Mouse (Mus musculus) gastrocnemius, adult 8-10 months (tissue): ENCODE results near the gene Ffar4. TPM values are rescaled to one million over a fixed set of nuclear protein-coding genes. Genes with fewer than 3 reads are reported as not detected.

Experiments used
- DNase-seq, 2 experiments: peaks; one replicate each; pipeline ENCODE4 v3.0.0; 2022; ENCODE audit warnings: low spot score in 2 of 2
- total RNA-seq, 4 experiments: library from RNA; stranded (reverse); gene quantifications; 2 replicates each; pipeline ENCODE4 v1.2.4; 2022

The Ffar4 gene
- under 1 TPM in 2 of 4 experiments, not detected in 2; 0.35 to 0.54 TPM for total RNA-seq

DNA sequence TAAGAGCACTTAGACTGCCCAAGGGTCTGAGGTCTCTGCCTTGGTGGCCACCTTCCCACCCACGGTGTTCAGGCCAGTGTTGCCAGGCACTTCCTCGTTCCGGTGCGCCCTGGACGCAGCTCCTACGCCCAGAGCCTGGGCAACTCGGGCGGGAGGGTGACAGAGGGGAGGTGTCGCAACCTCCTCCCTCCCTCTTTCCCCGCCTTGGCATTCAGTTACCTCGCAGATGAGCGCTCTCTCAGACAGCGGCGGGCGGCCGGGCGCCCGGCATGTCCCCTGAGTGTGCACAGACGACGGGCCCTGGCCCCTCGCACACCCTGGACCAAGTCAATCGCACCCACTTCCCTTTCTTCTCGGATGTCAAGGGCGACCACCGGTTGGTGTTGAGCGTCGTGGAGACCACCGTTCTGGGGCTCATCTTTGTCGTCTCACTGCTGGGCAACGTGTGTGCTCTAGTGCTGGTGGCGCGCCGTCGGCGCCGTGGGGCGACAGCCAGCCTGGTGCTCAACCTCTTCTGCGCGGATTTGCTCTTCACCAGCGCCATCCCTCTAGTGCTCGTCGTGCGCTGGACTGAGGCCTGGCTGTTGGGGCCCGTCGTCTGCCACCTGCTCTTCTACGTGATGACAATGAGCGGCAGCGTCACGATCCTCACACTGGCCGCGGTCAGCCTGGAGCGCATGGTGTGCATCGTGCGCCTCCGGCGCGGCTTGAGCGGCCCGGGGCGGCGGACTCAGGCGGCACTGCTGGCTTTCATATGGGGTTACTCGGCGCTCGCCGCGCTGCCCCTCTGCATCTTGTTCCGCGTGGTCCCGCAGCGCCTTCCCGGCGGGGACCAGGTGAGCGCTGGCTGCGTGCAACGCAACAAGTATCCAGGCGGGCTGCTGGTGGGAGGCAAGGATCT is at the start of gene Ffar4:
Gene Ffar4, plus strand, starts transcription at position 214 of the 901 bp plus-strand sequence.
- no peak for DNase-seq

- no peak for DNase-seq
These were observed 47.2 kb upstream of the Ffar4 start for GRCm38 (mm10) chr19:38049686-38050085.

DNA sequence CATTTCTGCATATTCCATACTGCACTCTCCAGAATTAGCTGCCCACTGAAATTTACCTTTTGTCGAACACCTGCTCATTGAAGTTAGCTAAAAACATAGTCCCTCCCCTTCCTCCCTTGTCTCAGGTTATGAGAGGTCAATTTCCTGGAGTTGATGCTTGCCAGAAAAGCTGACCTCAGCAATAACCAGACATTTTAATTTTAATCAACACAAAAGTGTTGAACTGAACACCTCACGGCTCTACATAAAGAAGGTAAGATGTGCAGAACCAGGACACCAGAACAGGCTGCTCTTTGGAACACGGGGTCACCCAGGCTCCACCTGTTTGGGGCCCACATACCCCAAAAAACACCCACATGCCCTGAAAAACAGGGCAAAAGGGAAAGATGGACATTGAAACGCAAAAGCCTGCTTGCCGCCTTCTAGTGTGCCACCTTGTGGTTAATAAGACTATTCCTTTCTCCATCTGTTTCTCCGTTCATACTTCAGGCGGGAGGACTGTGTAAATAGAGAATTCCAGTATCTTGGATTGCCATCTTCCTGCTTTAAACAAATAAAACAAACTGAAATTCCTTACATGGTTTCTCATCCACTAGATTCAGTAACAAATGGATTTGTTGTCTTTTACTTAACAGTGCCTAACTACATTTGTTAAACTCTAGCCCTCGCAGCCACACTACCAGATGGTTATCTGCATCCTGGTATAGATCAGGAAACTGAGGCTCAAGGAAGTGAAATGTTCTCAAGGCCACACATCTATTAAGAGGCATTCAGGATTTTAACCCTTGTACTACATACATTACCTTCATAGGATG is 43.4 kb upstream of the Ffar4 start:
- DNase-seq, result no peak

DNA sequence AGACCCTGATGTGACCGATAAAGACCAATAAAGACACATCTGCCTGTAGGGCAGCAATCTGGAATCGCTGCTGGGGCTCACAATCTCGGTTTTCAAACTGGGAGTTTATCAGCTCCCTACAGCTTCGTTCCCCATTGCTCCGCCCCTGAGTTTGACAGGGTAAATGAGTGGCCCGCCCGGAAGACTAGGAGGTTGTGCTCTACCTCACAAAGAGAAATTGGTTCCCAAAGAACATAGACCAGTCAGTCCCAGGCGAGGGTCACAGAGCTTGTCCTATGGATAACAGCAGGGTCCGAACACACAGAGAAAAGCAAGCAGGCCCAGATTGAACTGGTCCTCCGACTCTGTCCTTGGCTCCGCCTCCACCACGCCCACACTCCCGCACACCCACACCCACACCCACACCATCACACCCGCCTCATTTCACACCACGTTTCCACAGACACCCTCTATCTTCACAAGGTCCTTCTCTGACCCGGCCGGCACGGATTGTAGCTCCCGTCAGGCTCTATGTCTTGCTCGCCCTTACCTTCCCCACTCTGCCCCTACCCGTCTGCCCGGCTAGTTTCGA is 42.6 kb upstream of the Ffar4 start:
- peak in 1 of 2 experiments; percentile 69 for DNase-seq

DNA sequence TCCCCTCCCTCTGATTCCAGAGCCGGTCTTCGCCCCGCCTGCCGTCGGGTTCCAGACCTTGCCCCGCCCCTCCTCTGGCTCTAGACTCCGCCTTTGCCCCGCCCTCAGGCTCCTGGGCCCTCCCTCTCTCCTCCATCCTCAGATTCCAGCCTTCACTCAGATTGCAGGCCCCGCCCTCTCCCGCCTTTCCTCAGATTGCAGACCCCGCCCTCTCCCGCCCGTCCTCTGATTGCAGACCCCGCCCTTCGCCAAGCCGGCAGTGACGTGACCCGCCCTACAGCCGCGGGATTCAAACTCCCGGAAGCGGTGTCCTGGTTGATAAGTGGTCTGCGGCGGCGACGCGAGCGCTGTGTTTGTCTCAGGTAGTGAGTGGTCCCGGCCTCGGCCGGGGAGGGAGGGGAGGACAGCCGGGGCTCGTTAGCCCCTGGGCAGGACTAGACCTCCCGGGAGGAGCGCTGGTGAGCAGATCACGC is 42.1 kb upstream of the Ffar4 start, which contains the start of gene Cep55:
Gene Cep55, plus strand, starts transcription at position 292 of the 473 bp plus-strand sequence.
- peak; percentile 87 to 92 for DNase-seq

GRCm38 (mm10) chr19:38055798-38056197 is 41.1 kb upstream of the Ffar4 start:
- no peak for DNase-seq

DNA sequence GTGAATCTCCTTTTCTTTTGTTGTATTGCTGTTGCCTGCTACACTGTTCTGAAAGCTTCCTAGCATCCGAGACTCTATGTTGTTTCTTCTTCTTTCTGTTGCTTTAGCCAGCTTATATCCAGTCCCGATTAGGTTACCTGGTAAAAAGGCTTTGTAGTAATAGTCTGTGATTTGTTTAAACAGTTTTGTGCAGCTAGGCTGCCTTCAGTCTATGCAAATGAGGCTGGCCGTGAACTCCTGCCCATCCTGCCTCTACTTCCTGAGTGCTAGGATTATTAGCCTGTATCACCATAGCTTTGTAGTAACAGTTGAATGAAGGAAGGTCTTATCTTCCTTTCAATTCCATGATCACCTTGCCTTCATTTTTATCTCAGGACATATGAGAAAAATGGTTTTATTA is 40.6 kb upstream of the Ffar4 start:
- DNase-seq, result no peak

DNA sequence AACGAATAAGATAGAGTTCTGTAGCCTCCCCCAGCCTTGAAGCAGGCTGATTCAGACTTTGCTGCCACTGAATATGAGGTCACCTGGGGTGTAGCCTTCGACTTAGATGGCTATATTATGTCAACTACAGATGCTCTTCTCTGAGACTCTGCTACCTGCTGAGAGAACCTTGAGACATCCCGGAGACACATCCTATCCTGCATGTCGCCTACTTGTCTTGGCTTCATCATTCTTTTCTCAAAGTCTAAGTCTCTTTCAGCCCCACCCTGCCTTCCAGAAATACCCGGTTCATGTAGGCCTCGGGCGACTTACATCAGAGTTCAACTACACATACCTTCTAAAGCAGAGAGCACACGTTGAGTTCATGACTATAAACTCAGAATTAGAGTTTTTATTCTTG is 39.9 kb upstream of the Ffar4 start:
- DNase-seq, result no peak

DNA sequence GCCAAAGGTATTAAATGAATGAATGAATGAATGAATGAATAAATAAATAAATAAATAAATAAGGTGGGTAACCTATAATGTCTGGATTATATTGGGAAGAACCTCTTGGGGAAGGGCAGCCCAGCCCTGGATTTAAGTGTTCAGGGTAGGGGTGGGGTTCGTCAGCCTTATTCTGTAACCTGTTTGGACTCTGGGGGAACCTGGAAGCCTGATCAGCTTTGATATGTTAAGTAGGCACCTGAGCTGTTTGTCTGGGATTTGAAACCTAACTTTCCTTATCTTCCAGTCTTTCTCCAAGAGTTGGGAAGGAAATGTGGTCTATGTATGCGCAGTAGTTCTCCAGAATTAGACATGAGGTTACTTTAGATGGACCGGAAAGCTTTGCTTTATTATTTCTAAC is 33.7 kb upstream of the Ffar4 start:
- no peak for DNase-seq

GRCm38 (mm10) chr19:38064051-38064450 is 32.8 kb upstream of the Ffar4 start:
- no peak for DNase-seq

DNA sequence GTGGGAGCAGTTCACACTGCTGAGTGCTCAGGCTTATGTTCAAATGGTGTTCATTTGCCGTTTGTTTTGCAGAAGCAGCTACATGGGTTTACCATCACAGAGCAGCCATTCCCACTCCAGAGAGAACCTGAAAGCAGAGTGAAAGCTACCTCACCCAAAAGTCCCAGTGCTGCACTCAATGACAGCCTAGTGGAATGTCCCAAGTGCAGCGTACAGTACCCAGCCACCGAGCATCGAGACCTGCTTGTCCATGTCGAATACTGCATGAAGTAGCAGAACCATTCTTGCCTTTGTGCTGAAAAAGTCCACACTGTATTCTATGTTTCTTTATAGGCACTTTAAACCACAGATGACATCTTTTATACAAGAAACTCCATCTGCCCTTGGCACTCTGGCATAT is 23.6 kb upstream of the Ffar4 start:
- DNase-seq, result no peak

GRCm38 (mm10) chr19:38075051-38075450 is 21.8 kb upstream of the Ffar4 start:
- DNase-seq, result no peak

- no peak for DNase-seq
These were observed 20.6 kb upstream of the Ffar4 start for GRCm38 (mm10) chr19:38076251-38076650.

- no peak for DNase-seq
These were observed 18.9 kb upstream of the Ffar4 start for GRCm38 (mm10) chr19:38077851-38078540.

- DNase-seq, result no peak
These were observed 15.5 kb upstream of the Ffar4 start for GRCm38 (mm10) chr19:38081361-38081760.

DNA sequence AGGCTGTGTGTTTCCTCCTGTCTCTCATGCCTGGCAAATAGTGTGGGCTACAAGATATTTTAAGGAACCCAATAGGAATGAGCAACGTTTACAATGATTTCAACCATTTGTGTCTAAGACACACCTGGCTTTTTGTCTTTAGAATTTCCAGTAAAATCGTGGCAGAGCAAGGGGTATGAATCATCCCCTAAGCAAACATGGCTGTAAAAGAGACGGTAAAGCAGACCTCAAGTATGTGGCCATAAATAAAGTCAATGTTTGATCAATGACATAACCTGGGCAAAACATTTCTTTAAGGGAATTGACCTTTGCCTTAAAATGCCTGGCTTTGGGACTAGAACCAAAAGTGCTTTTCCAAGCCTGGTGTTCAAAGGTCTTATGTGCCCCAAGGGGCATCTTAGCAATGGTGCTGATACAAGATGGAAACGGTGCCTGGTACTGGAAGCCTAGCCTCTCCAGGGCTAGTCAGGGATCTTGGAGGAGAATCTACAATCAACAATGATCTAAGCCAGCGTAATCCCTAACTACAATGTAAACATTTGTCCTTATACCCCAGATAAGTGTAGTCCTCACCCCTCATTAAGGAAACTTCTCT is 13.8 kb upstream of the Ffar4 start:
- no peak for DNase-seq

GRCm38 (mm10) chr19:38085841-38086240 is 11.0 kb upstream of the Ffar4 start:
- no peak for DNase-seq

DNA sequence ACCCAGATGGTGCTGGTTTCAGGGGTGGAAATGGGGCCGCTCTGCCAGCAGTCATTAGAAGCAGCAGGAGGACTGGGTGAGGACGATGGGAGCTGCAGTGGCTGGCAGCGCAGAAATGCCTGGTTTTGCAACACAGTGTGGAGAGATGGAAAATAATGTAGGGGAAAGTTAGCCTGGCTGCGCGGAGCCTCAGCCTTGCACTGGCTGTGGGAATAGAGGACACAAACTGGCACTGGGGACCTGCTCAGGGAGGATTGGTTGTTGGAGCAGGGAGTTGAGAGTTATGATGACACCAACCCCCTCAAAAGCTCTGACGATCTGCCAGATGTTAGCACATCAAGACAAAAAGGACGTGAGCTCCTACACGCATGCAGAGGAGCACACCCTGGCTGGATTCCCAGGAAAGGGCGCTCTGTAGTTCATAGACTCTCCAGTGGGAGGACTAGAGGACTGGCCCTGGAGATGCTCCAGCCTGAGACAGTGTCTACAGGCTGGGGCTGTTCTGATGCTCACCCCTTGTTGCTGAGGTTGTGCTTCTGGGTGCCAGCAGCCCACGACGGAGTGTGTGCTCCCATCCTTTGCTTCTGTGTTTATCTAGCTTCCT is 9.8 kb upstream of the Ffar4 start:
- no peak for DNase-seq

DNA sequence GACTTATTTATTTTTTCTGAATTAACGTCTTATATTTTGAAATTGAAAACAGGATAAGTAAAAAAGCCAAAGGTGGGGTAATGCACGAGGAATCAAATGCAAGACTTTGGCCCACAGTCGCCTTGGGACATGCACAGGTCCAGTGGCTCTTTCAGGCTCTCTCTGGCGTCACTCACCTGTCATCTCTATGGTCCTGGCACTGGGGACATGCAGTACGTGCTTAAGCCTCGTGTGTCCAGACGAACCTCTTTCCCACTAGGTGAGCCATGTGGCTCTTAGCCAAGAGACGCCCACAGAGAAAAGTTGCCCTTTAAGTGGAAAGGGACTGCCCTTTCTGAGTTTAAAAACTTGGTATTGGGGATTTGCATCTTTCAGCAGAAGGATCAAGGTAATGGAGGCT is 7.5 kb upstream of the Ffar4 start:
- no peak for DNase-seq

DNA sequence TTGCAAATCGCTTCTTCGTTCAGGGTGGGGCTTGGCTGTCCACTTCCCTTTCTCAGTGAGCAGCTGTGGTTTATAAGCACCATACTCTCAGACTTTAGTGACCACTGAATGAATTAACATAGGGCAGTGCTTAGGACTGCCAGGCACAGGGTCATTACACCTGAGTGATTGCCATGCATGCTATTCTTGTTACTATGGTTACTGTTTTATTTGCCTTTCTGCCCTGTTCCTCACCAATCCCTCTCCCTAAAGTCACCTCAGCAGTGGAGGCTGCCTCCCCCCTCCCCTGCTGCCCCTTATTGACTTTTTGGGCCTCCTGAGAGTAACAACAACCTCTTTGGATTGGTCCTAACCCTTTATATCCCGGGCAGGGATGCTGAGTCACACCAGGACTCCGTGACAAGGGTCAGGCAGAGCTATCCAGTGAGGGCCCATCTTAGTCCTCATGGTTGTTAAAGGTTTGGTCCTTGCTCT is 5.3 kb upstream of the Ffar4 start:
- DNase-seq, result no peak
